Mouse (Mus musculus): ENCODE data around the gene A430005L14Rik. TPM values are rescaled to one million over a fixed set of nuclear protein-coding genes. Genes with fewer than 3 reads are reported as not detected.
A peak's percentile ranks its signal among the peaks of the same experiment; 100 is the strongest.

The A430005L14Rik gene
- polyA plus RNA-seq, 1 experiment from 2014 or later = 116 TPM

GRCm38 (mm10) chr4:153962631-153963030, 5.6 kb downstream of the A430005L14Rik start:
- H3K36me3 ChIP-seq (ENCODE audit: control insufficient read depth, insufficient read depth, low read length) = peaks cover 5% of the 10 kb centered on the region

GRCm38 (mm10) chr4:153966651-153967050, 9.6 kb downstream of the A430005L14Rik start:
- Histone ChIP-seq H3K4me2 (ENCODE audit: low read depth, low read length, severe bottlenecking) (no peak overlapping the region), H3K36me3 (ENCODE audit: control insufficient read depth, insufficient read depth, low read length) (no peaks in the 10 kb centered on the region; the same call in 1 of the 2 replicates), H3K27me3 (ENCODE audit: control insufficient read depth, insufficient read depth, low read length) (no peaks in the 10 kb centered on the region), H3K9ac (ENCODE audit: low read length) (no peak overlapping the region), H3K4me3 (ENCODE audit: low read depth, low read length) (no peak overlapping the region), H3K27ac (ENCODE audit: low read depth, low read length) (no peak overlapping the region), H3K9me3 (ENCODE audit: control insufficient read depth, low read length) (no peaks in the 10 kb centered on the region), H3K4me1 (replicated peaks; ENCODE audit: control insufficient read depth, insufficient read depth, low read length) (no peaks in the 10 kb centered on the region)
- ATAC-seq (replicated peaks; ENCODE audit: low FRiP score) = no peak
- WGBS = 89% methylated on average over 5 of the region's 5 CpGs
- no peak for DNase-seq (ENCODE audit: low spot score)

More at GRCm38 (mm10) chr4:153962631-153963030, 5.6 kb downstream of the A430005L14Rik start:
- Histone ChIP-seq H3K27me3 (ENCODE audit: control insufficient read depth, insufficient read depth, low read length) (no peaks in the 10 kb centered on the region), H3K4me3 (ENCODE audit: low read depth, low read length) (no peak overlapping the region), H3K9me3 (ENCODE audit: control insufficient read depth, low read length) (no peaks in the 10 kb centered on the region), H3K27ac (ENCODE audit: low read depth, low read length) (no peak overlapping the region), H3K4me1 (replicated peaks; ENCODE audit: control insufficient read depth, insufficient read depth, low read length) (peaks cover 5% of the 10 kb centered on the region; the same call in 1 of the 2 replicates), H3K4me2 (ENCODE audit: low read depth, low read length, severe bottlenecking) (no peak overlapping the region), H3K9ac (ENCODE audit: low read length) (no peak overlapping the region)
- 86% methylated on average over 7 of the region's 7 CpGs for WGBS
- DNase-seq (ENCODE audit: low spot score) = no peak
- ATAC-seq (replicated peaks; ENCODE audit: low FRiP score) = no peak

- no peaks in the 10 kb centered on the region for H3K36me3 ChIP-seq (ENCODE audit: control insufficient read depth, insufficient read depth, low read length)
- H3K9ac ChIP-seq (ENCODE audit: low read length) = no peak overlapping the region
- H3K9me3 ChIP-seq (ENCODE audit: control insufficient read depth, low read length) = no peaks in the 10 kb centered on the region
- DNase-seq (ENCODE audit: low spot score) (no peak), ATAC-seq (replicated peaks; ENCODE audit: low FRiP score) (no peak)
- no peaks in the 10 kb centered on the region for H3K4me1 ChIP-seq (replicated peaks; ENCODE audit: control insufficient read depth, insufficient read depth, low read length)
- no peaks in the 10 kb centered on the region for H3K27me3 ChIP-seq (ENCODE audit: control insufficient read depth, insufficient read depth, low read length)
- H3K4me2 ChIP-seq (ENCODE audit: low read depth, low read length, severe bottlenecking) = no peak overlapping the region
- H3K4me3 ChIP-seq (ENCODE audit: low read depth, low read length) = no peak overlapping the region
- WGBS = 79% methylated on average over 2 of the region's 2 CpGs
- H3K27ac ChIP-seq (ENCODE audit: low read depth, low read length) = no peak overlapping the region
Observed at GRCm38 (mm10) chr4:153967556-153967955, 10.5 kb downstream of the A430005L14Rik start.

- Histone ChIP-seq H3K4me1 (replicated peaks; ENCODE audit: control insufficient read depth, insufficient read depth, low read length) (no peaks in the 10 kb centered on the region), H3K9me3 (ENCODE audit: control insufficient read depth, low read length) (no peaks in the 10 kb centered on the region), H3K9ac (ENCODE audit: low read length) (no peak overlapping the region), H3K27ac (ENCODE audit: low read depth, low read length) (no peak overlapping the region), H3K4me2 (ENCODE audit: low read depth, low read length, severe bottlenecking) (no peak overlapping the region), H3K4me3 (ENCODE audit: low read depth, low read length) (no peak overlapping the region), H3K36me3 (ENCODE audit: control insufficient read depth, insufficient read depth, low read length) (no peaks in the 10 kb centered on the region), H3K27me3 (ENCODE audit: control insufficient read depth, insufficient read depth, low read length) (no peaks in the 10 kb centered on the region)
- ATAC-seq (replicated peaks; ENCODE audit: low FRiP score) (no peak), DNase-seq (ENCODE audit: low spot score) (no peak)
- 92% methylated on average over 2 of the region's 2 CpGs for WGBS
Observed at GRCm38 (mm10) chr4:153968063-153968462, 11.0 kb downstream of the A430005L14Rik start.

- 1% methylated on average over 68 of the region's 68 CpGs for WGBS
- Histone ChIP-seq H3K36me3 (ENCODE audit: control insufficient read depth, insufficient read depth, low read length) (no peaks in the 10 kb centered on the region; the same call in 1 of the 2 replicates), H3K4me1 (replicated peaks; ENCODE audit: control insufficient read depth, insufficient read depth, low read length) (peaks cover 2% of the 10 kb centered on the region; the same call in 1 of the 2 replicates), H3K9ac (ENCODE audit: low read length) (peak within 1 kb of the TSS; percentile 92), H3K27ac (ENCODE audit: low read depth, low read length) (peak within 1 kb of the TSS; percentile 46; the same call in 1 of the 2 replicates), H3K27me3 (ENCODE audit: control insufficient read depth, insufficient read depth, low read length) (no peaks in the 10 kb centered on the region), H3K4me2 (ENCODE audit: low read depth, low read length, severe bottlenecking) (peak within 1 kb of the TSS; percentile 93), H3K9me3 (ENCODE audit: control insufficient read depth, low read length) (no peaks in the 10 kb centered on the region), H3K4me3 (ENCODE audit: low read depth, low read length) (peak within 1 kb of the TSS; percentile 88)
- DNase-seq (ENCODE audit: low spot score) = peak; percentile 96
- peak; percentile 98 for ATAC-seq (replicated peaks; ENCODE audit: low FRiP score)
Observed at GRCm38 (mm10) chr4:153974431-153975291, 17.6 kb downstream of the A430005L14Rik start, which contains the start of the genes Dffb and Cep104. TSS of gene Dffb (minus strand) at chr4:153975126. TSS of gene Cep104 (plus strand) at chr4:153975194.

- peak overlapping the region; percentile 88 for H3K4me3 ChIP-seq (ENCODE audit: low read depth, low read length)
- peak overlapping the region; percentile 92 for H3K9ac ChIP-seq (ENCODE audit: low read length)
- H3K4me1 ChIP-seq (replicated peaks; ENCODE audit: control insufficient read depth, insufficient read depth, low read length) = peaks cover 2% of the 10 kb centered on the region; the same call in 1 of the 2 replicates
- peak; percentile 78; the same call in 1 of the 2 replicates for ATAC-seq (replicated peaks; ENCODE audit: low FRiP score)
- H3K27me3 ChIP-seq (ENCODE audit: control insufficient read depth, insufficient read depth, low read length) = no peaks in the 10 kb centered on the region
- no peaks in the 10 kb centered on the region; the same call in 1 of the 2 replicates for H3K36me3 ChIP-seq (ENCODE audit: control insufficient read depth, insufficient read depth, low read length)
- no peaks in the 10 kb centered on the region for H3K9me3 ChIP-seq (ENCODE audit: control insufficient read depth, low read length)
- peak overlapping the region; percentile 46; the same call in 1 of the 2 replicates for H3K27ac ChIP-seq (ENCODE audit: low read depth, low read length)
- DNase-seq (ENCODE audit: low spot score) = no peak
- WGBS = under 1% methylated on average over 33 of the region's 33 CpGs
- peak overlapping the region; percentile 93 for H3K4me2 ChIP-seq (ENCODE audit: low read depth, low read length, severe bottlenecking)
Observed at GRCm38 (mm10) chr4:153975292-153975662, 18.2 kb downstream of the A430005L14Rik start.

- no peak overlapping the region for H3K27ac ChIP-seq (ENCODE audit: low read depth, low read length)
- 45% methylated on average over 6 of the region's 6 CpGs for WGBS
- peaks cover 2% of the 10 kb centered on the region; the same call in 1 of the 2 replicates for H3K4me1 ChIP-seq (replicated peaks; ENCODE audit: control insufficient read depth, insufficient read depth, low read length)
- H3K27me3 ChIP-seq (ENCODE audit: control insufficient read depth, insufficient read depth, low read length) = no peaks in the 10 kb centered on the region
- DNase-seq (ENCODE audit: low spot score) = no peak
- H3K4me3 ChIP-seq (ENCODE audit: low read depth, low read length) = peak overlapping the region; percentile 88
- peak overlapping the region; percentile 92 for H3K9ac ChIP-seq (ENCODE audit: low read length)
- peak overlapping the region; percentile 93 for H3K4me2 ChIP-seq (ENCODE audit: low read depth, low read length, severe bottlenecking)
- no peaks in the 10 kb centered on the region for H3K9me3 ChIP-seq (ENCODE audit: control insufficient read depth, low read length)
- no peak for ATAC-seq (replicated peaks; ENCODE audit: low FRiP score)
- H3K36me3 ChIP-seq (ENCODE audit: control insufficient read depth, insufficient read depth, low read length) = no peaks in the 10 kb centered on the region; the same call in 1 of the 2 replicates
Observed at GRCm38 (mm10) chr4:153975768-153976167, 18.7 kb downstream of the A430005L14Rik start.

- ATAC-seq (replicated peaks; ENCODE audit: low FRiP score) = no peak
- DNase-seq (ENCODE audit: low spot score) = no peak
- H3K4me2 ChIP-seq (ENCODE audit: low read depth, low read length, severe bottlenecking) = no peak overlapping the region
- no peaks in the 10 kb centered on the region for H3K9me3 ChIP-seq (ENCODE audit: control insufficient read depth, low read length)
- H3K4me1 ChIP-seq (replicated peaks; ENCODE audit: control insufficient read depth, insufficient read depth, low read length) = peaks cover 2% of the 10 kb centered on the region; the same call in 1 of the 2 replicates
- no peaks in the 10 kb centered on the region for H3K27me3 ChIP-seq (ENCODE audit: control insufficient read depth, insufficient read depth, low read length)
- WGBS = 94% methylated on average over 10 of the region's 10 CpGs
- no peak overlapping the region for H3K27ac ChIP-seq (ENCODE audit: low read depth, low read length)
- H3K9ac ChIP-seq (ENCODE audit: low read length) = no peak overlapping the region
- H3K4me3 ChIP-seq (ENCODE audit: low read depth, low read length) = no peak overlapping the region
- peaks cover 2% of the 10 kb centered on the region; the same call in 1 of the 2 replicates for H3K36me3 ChIP-seq (ENCODE audit: control insufficient read depth, insufficient read depth, low read length)
Observed at GRCm38 (mm10) chr4:153979243-153979642, 22.2 kb downstream of the A430005L14Rik start.
